Mouse (Mus musculus) forebrain, embryonic 13.5 days (tissue): ENCODE measurements around the gene Primpol. TPM values are rescaled to one million over a fixed set of nuclear protein-coding genes. Genes with fewer than 3 reads are reported as not detected.
"Not testable (repeated sequence)": the region's sequence is repeated elsewhere in the genome, so short reads cannot be mapped to it uniquely, and the experiment has no call there.

Experiments used
- ATAC-seq: fragments of 200-750 bp; cut with Nextera tagmentation; 2 replicates; pipeline ENCODE4 v1.8.0; 2017
- H3K27ac ChIP-seq: fragments of 300-500 bp; sonication (generic); 2 replicates; pipeline ENCODE4 v1.5.1; 2015; ENCODE audit warnings: inconsistent platforms, mild to moderate bottlenecking, moderate library complexity
- H3K27me3 ChIP-seq: fragments of 300-500 bp; sonication (generic); 2 replicates; pipeline ENCODE4 v1.6.1; 2015; ENCODE audit warnings: mild to moderate bottlenecking, inconsistent platforms
- H3K36me3 ChIP-seq: fragments of 300-500 bp; sonication (generic); 2 replicates; pipeline ENCODE4 v1.6.1; 2015; ENCODE audit warnings: mild to moderate bottlenecking, inconsistent platforms; ENCODE audit not compliant: poor library complexity, severe bottlenecking
- H3K4me1 ChIP-seq: fragments of 300-500 bp; sonication (generic); 2 replicates; pipeline ENCODE4 v1.6.1; 2015; ENCODE audit warnings: inconsistent platforms
- H3K4me2 ChIP-seq: fragments of 300-500 bp; sonication (generic); 2 replicates; pipeline ENCODE4 v1.6.1; 2015; ENCODE audit warnings: inconsistent platforms, mild to moderate bottlenecking, moderate library complexity
- H3K4me3 ChIP-seq: fragments of 300-500 bp; sonication (generic); 2 replicates; pipeline ENCODE4 v1.5.1; 2015; ENCODE audit warnings: mild to moderate bottlenecking, inconsistent platforms
- H3K9ac ChIP-seq: fragments of 300-500 bp; sonication (generic); 2 replicates; pipeline ENCODE4 v1.6.1; 2015; ENCODE audit warnings: mild to moderate bottlenecking, inconsistent platforms
- H3K9me3 ChIP-seq: fragments of 300-500 bp; sonication (generic); replicated peaks from 2 replicates; pipeline ENCODE4 v1.6.1; 2016; ENCODE audit warnings: inconsistent platforms
- WGBS: fragments of 180-500 bp; shearing (Covaris S2); methylation state at CpG from one replicate; pipeline ENCODE4 v1.1.7; 2015; 5-methylcytosine and 5-hydroxymethylcytosine counted together
- polyA plus RNA-seq: library from polyadenylated mRNA; unstranded; fragments of >200 nt; fragmentation: Nextera tagmentation; extraction: Ambion mirVana; gene quantifications from 2 replicates; pipeline ENCODE4 v1.2.1, GENCODE M21; 2015

Gene Primpol
- polyA plus RNA-seq, 1 experiment from 2014 or later, result 8.3 TPM

DNA sequence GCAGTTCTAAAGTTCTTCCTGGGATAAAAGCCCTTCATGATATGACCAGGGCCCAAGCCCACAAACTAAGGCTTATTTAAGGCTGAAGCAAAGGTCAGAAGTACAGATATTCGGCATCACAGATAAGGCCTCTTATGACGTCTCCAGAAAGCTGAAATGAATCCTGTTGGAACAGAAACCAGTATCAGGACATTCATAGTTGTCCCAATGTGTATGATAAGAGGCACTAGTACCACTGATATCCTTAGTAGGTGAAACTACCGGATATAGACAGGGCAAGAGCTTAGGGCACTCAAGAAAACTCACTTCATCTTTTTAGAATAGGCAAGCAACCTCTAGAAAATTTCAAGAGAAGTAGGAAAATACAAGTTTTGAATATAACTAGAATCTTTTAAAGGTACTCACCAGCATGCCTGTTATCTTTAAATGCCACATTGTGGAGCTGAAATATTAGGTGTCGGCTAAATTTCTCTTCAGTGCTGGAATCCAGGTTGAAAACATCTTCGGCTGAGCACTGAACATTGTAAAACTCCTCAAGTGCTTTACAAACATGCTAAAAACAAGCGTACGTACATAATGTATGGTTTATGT is 17.6 kb downstream of the Primpol start:
- no peaks in the 10 kb centered on the region for H3K4me1 ChIP-seq
- ATAC-seq, result no peak
- no peaks in the 10 kb centered on the region for H3K27me3 ChIP-seq

DNA sequence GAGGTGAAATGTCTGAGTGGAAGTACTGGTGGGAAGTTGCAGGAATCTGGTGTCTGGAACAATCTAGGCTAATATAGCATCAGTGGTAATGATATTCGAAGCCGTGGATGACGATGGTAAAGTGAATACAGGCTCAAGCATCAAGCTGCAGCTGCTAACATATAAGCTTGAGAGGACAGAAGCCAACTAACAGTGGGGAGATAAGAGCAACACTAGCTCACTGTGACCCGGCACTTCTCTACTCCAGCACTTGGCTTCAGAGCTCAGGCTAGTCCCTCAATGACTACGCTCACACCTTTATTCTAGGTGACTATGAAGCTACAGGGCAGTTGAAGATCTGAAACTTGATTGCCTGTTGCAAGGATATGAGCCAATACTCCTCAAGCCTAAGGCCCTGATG is 18.3 kb downstream of the Primpol start:
- peaks cover 4% of the 10 kb centered on the region; the same call in 1 of the 2 replicates for H3K36me3 ChIP-seq
- no peak overlapping the region for H3K9ac ChIP-seq
- no peaks in the 10 kb centered on the region for H3K9me3 ChIP-seq
- H3K4me3 ChIP-seq, result no peak overlapping the region
- no peaks in the 10 kb centered on the region for H3K27me3 ChIP-seq
- ATAC-seq, result no peak
- WGBS, result 95% methylated on average over 5 of the region's 5 CpGs
- no peak overlapping the region for H3K4me2 ChIP-seq
- H3K27ac ChIP-seq, result no peak overlapping the region
- no peaks in the 10 kb centered on the region for H3K4me1 ChIP-seq

More for the DNA sequence above, 17.6 kb downstream of the Primpol start:
- Histone ChIP-seq H3K4me2 (no peak overlapping the region), H3K27ac (no peak overlapping the region), H3K9ac (no peak overlapping the region), H3K4me3 (no peak overlapping the region), H3K36me3 (peaks cover 4% of the 10 kb centered on the region; the same call in 1 of the 2 replicates), H3K9me3 (no peaks in the 10 kb centered on the region)
- 96% methylated on average over 7 of the region's 7 CpGs for WGBS

DNA sequence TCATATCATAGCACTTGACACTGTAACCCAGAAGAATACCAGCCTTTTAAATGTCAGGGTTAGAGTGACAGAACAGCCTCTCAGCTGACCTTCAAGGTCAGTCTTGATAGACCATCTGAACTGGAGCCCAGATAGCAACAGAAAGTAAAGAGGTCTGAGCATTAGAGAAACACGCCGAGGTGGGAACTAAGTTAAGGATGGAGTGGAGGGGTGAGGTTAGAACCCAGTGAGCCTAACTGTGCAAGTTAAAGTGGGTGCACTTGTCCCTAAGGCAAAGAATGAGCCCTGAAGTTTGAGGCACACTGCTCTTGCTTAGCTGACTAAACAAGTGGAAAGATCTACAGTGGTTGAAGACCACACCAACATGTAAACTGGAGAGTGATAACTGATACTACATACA is 18.9 kb downstream of the Primpol start:
- Histone ChIP-seq H3K4me2 (no peak overlapping the region), H3K36me3 (peaks cover 4% of the 10 kb centered on the region; the same call in 1 of the 2 replicates), H3K27ac (no peak overlapping the region), H3K27me3 (no peaks in the 10 kb centered on the region), H3K9me3 (no peaks in the 10 kb centered on the region), H3K9ac (no peak overlapping the region), H3K4me1 (no peaks in the 10 kb centered on the region), H3K4me3 (no peak overlapping the region)
- no peak for ATAC-seq
- WGBS, result 97% methylated on average over 2 of the region's 2 CpGs

DNA sequence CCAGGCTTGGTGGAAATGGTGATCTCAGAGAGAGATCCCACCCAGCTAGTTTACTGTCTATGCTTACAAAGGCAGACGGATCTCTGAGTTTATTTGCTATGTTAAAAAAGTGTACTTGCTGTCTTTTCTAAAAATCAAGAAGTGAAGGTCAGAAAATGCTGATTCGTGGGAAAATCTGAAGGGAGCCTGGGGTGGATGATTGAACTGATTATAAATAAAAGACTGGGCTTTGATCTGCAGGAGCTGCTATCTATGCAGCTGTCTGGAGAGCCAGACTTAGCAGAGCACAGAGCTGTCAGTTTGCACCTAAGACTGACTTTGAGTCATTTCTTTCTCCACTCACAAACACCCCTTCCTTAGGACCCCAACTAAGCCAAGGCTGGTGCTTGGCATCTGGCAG is 19.6 kb downstream of the Primpol start:
- WGBS, result 88% methylated on average over 2 of the region's 2 CpGs

DNA sequence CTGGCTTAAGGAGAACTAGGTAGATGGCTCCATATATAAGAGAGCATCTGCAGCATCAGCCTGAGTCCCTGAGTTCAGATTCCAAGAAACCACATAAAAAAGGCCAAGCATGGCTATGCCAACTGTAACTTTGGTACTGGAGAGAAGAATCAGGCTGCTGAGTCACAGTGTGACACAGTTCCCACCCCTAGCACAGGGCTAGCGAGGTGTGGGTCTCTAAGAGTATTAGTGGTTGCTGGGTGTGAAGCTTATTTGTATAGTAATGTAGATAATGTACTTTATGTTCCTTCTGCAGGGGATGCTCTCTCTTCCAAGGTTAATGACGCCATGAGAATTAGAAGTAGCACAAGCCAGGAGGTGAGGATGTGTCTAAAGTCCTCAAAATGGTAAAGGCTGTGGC is 20.5 kb downstream of the Primpol start:
- Histone ChIP-seq H3K4me1 (no peaks in the 10 kb centered on the region), H3K4me2 (no peak overlapping the region), H3K4me3 (no peak overlapping the region), H3K27ac (no peak overlapping the region), H3K9ac (no peak overlapping the region), H3K27me3 (no peaks in the 10 kb centered on the region), H3K9me3 (no peaks in the 10 kb centered on the region), H3K36me3 (peaks cover 4% of the 10 kb centered on the region; the same call in 1 of the 2 replicates)
- 86% methylated on average over 2 of the region's 2 CpGs for WGBS
- ATAC-seq, result no peak

More for the DNA sequence above, 19.6 kb downstream of the Primpol start:
- no peaks in the 10 kb centered on the region for H3K9me3 ChIP-seq
- no peaks in the 10 kb centered on the region for H3K4me1 ChIP-seq
- no peak overlapping the region for H3K9ac ChIP-seq
- H3K4me2 ChIP-seq, result no peak overlapping the region
- ATAC-seq, result no peak
- no peak overlapping the region for H3K4me3 ChIP-seq
- no peak overlapping the region for H3K27ac ChIP-seq
- H3K36me3 ChIP-seq, result peaks cover 4% of the 10 kb centered on the region; the same call in 1 of the 2 replicates
- no peaks in the 10 kb centered on the region for H3K27me3 ChIP-seq

DNA sequence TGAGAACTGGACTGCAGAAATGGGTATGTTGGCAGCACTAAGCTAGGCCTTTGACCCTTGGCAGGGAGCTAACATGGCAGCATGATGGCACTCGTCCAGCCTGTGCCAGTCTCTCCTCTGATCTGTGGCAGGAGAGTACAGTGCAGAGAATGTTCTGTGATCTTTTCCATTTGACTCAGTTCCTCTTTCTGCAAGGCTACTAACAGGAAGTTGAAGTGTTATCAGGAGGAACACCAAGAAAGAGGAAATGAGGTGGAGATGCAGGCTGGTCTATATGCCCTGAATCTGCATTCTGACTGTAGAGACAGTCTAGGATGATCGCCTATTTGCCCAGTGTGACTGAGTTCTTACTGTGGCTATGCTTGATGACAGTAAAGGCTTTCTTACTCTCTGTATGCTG is 21.4 kb downstream of the Primpol start:
- Histone ChIP-seq H3K4me3 (no peak overlapping the region), H3K27me3 (no peaks in the 10 kb centered on the region), H3K9me3 (no peaks in the 10 kb centered on the region), H3K9ac (no peak overlapping the region), H3K4me2 (no peak overlapping the region), H3K36me3 (peaks cover 4% of the 10 kb centered on the region; the same call in 1 of the 2 replicates), H3K4me1 (no peaks in the 10 kb centered on the region), H3K27ac (no peak overlapping the region)
- WGBS, result 91% methylated on average over 2 of the region's 2 CpGs
- no peak for ATAC-seq

DNA sequence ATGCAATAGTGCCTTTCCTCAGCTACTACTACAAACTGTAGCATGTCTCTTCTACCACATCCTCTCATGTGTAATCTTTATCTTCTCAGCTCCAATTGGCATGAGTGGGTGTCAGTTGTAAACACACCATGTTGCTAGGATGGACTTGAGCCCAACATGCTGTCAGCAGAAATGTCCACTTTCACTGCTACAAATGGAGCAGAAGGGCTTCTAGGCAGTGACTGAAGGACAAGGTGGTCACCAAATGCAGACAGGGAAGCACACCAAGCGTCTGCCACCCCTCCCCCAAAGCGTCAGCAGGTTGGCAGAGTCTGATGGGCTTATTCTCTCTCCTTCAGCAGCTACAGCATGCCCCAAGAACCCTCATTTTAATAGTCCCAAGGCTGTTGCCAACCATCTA is 23.2 kb downstream of the Primpol start:
- Histone ChIP-seq H3K4me1 (no peaks in the 10 kb centered on the region), H3K27ac (no peak overlapping the region), H3K9me3 (no peaks in the 10 kb centered on the region), H3K4me3 (no peak overlapping the region), H3K4me2 (no peak overlapping the region), H3K36me3 (peaks cover 4% of the 10 kb centered on the region; the same call in 1 of the 2 replicates), H3K9ac (no peak overlapping the region), H3K27me3 (no peaks in the 10 kb centered on the region)
- no peak for ATAC-seq
- 74% methylated on average over 2 of the region's 2 CpGs for WGBS

DNA sequence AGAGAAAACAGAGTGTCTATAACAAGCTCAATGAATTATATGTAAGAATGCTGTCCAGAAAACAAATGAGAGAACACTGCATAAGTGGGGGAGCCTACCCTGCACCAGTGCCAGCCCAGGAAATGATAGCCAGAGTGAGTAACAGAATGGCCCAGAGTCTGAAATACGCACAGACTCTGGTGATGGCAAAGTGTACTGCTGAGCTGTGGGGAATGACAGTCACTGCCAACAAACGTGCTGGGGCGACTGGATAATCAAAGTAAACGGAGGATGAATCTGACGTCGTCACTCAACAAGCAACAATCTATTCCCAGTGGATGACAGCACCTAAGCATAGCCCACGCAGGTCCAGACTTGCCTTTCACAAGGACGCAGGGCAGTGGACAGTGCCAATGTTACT is 23.9 kb downstream of the Primpol start:
- peaks cover 4% of the 10 kb centered on the region; the same call in 1 of the 2 replicates for H3K36me3 ChIP-seq
- 85% methylated on average over 8 of the region's 8 CpGs for WGBS
- no peak overlapping the region for H3K27ac ChIP-seq
- H3K4me1 ChIP-seq, result no peaks in the 10 kb centered on the region
- ATAC-seq, result no peak
- H3K4me3 ChIP-seq, result no peak overlapping the region
- no peak overlapping the region for H3K9ac ChIP-seq
- no peak overlapping the region for H3K4me2 ChIP-seq
- H3K9me3 ChIP-seq, result no peaks in the 10 kb centered on the region
- no peaks in the 10 kb centered on the region for H3K27me3 ChIP-seq

DNA sequence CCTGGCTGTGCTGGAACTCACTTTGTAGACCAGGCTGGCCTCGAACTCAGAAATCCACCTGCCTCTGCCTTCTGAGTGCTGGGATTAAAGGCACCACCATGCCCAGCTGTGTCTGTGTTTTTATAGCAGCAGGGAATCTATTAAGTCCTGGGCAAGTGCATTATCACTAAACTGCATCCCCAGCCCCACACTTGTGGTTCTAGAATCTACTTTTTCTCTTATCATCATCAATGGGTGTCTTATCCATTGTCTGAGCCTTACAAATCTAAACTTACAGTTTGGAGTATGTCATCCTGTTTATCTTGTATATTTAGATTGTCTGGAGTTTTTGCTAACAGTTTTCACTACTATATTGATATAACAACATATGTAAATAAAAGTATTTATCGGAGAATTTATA is 28.3 kb downstream of the Primpol start:
- 94% methylated on average over 2 of the region's 2 CpGs for WGBS
- ATAC-seq, result no peak

DNA sequence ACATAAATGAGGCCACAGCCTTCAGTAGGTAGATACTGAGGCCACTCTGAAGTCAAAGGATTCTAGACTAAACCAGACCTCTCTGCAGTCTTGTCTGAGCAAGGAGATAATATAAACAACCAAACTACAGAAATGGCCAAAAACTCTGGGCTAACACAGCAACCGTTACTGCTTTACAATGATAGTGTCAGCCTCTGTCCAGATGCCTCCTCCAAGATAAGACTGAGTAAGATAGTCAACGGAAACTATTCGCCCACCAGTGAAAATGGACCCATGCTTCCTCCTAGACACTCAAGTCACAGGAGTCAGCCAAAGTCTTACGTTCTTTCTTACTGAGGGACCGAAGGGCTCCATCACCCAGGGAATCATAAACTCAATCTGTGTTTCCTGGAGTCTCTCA is 29.1 kb downstream of the Primpol start:
- peaks cover 2% of the 10 kb centered on the region; the same call in 1 of the 2 replicates for H3K36me3 ChIP-seq
- no peaks in the 10 kb centered on the region for H3K4me1 ChIP-seq
- H3K27ac ChIP-seq, result no peak overlapping the region
- no peak overlapping the region for H3K9ac ChIP-seq
- H3K27me3 ChIP-seq, result no peaks in the 10 kb centered on the region
- H3K4me2 ChIP-seq, result no peak overlapping the region
- H3K9me3 ChIP-seq, result no peaks in the 10 kb centered on the region
- WGBS, result 95% methylated on average over 5 of the region's 5 CpGs
- ATAC-seq, result no peak
- no peak overlapping the region for H3K4me3 ChIP-seq

More for the DNA sequence above, 28.3 kb downstream of the Primpol start:
- H3K9me3 ChIP-seq, result no peaks in the 10 kb centered on the region
- H3K9ac ChIP-seq, result no peak overlapping the region
- H3K4me2 ChIP-seq, result no peak overlapping the region
- H3K4me3 ChIP-seq, result no peak overlapping the region
- H3K36me3 ChIP-seq, result 0 out of 2 replicates have a peak, but pooled peaks cover 2% of the 10 kb centered on the region
- H3K27ac ChIP-seq, result no peak overlapping the region
- no peaks in the 10 kb centered on the region for H3K4me1 ChIP-seq
- no peaks in the 10 kb centered on the region for H3K27me3 ChIP-seq

DNA sequence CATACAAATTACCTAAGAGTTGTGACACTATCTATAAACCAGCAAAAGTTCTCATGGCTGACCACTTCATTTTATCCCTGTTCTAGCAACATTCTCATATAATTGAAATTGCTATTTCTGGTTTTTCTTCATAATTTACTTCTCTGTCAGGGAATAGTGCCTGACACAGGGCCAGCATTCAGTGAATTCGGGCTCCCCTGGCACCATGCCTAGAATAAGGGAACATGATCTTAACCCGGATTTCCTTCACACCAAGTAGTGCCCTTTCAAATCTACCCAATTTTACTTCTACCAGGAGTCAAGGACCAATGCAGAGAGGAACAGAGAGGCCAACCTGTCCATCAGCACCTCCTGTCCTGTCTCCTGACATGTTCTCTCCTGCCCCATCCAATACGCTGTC is 31.4 kb downstream of the Primpol start:
- Histone ChIP-seq H3K36me3 (peaks cover 15% of the 10 kb centered on the region; the same call in 1 of the 2 replicates), H3K27ac (no peak overlapping the region), H3K9ac (no peak overlapping the region), H3K27me3 (no peaks in the 10 kb centered on the region), H3K4me2 (no peak overlapping the region), H3K4me1 (no peaks in the 10 kb centered on the region), H3K4me3 (no peak overlapping the region), H3K9me3 (no peaks in the 10 kb centered on the region)
- WGBS, result 82% methylated on average over 3 of the region's 3 CpGs
- ATAC-seq, result no peak

DNA sequence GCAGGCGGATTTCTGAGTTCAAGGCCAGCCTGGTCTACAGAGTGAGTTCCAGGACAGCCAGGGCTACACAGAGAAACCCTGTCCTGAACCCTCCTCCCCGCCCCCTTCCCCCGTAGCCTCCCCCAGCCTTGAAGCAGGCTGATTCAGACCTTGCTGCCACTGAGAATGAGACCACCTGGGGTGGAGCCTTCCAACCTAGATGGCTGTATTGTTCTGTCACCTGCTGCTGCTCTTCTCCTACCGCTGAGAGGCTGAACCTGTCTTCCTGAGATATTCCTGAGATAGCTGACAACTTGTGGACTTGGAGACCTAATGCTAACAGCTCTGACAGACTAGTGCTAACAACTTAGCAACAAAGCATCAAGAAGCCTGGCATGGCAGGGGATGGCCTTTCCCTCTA is 32.7 kb downstream of the Primpol start:
- H3K27me3 ChIP-seq, H3K4me1 ChIP-seq, H3K4me3 ChIP-seq, H3K4me2 ChIP-seq, H3K9me3 ChIP-seq, H3K27ac ChIP-seq, ATAC-seq, H3K9ac ChIP-seq: not testable (repeated sequence)
- 46% methylated on average over 4 of the region's 4 CpGs for WGBS
- H3K36me3 ChIP-seq, result peaks cover 17% of the 10 kb centered on the region

DNA sequence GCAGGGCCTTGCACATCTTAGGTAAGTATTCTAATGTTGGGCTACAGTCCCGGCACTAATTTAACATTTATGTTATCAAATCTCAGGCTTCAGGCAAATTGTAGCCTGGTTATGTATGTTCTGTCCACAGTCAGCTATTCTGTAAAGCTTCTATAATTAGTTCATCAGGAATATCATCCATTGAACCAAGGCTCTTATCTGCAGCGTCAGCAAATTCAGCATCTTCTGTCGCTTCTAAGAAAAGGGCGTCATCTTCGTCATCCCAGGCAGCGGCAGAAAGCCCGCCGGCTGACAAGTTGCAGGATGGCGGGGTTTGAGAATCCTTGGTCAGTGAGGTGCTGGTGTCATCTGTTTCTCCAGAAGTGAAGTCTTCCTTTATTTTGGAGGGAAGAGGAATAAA is 38.2 kb downstream of the Primpol start:
- Histone ChIP-seq H3K9me3 (no peaks in the 10 kb centered on the region), H3K36me3 (peaks cover 52% of the 10 kb centered on the region), H3K4me2 (no peak overlapping the region), H3K4me1 (no peaks in the 10 kb centered on the region), H3K4me3 (no peak overlapping the region), H3K9ac (no peak overlapping the region), H3K27ac (no peak overlapping the region), H3K27me3 (no peaks in the 10 kb centered on the region)
- ATAC-seq, result no peak
- WGBS, result 96% methylated on average over 9 of the region's 9 CpGs
